Mouse (Mus musculus) kidney, adult 2 months (tissue): Measurements from ENCODE around the gene Ndufaf2.

Experiments used
- CTCF ChIP-seq: fragments of 200-500 bp; conservative IDR thresholded peaks from 2 replicates; pipeline ENCODE4 v1.5.1; 2011; ENCODE audit warnings: low read depth, mild to moderate bottlenecking, control low read depth, low read length, moderate library complexity, mixed read lengths; ENCODE audit not compliant: insufficient read depth, insufficient read length
- POLR2A ChIP-seq: fragments of 200-500 bp; IDR thresholded peaks from one replicate; pipeline ENCODE4 v1.6.1; 2011; ENCODE audit warnings: low read depth, low read length, control low read depth

DNA sequence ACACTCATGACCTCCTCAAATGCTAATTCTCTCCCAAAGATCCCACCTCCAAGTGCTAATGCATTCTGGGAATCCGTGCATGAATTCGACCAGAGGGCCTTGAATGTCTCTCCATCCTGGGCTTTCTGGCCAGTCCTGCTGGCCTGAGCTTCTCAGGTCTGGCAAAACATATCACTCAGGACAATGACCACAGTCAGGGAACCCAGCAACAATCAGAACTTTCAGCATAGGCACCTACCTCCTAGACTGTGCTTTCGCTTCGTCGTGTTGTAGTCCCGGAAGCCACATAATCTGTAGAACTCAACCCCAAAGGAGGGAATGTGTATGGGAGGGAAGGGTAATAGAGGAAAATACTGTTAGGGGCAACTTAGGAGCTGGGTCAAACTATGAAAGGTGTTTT is 179.0 kb downstream of the Ndufaf2 start:
- TF ChIP-seq POLR2A, result no peak
- no peak for TF ChIP-seq CTCF
